Mouse (Mus musculus) heart, adult 2 months (tissue): ENCODE measurements at regions not wholly inside any gene's neighbourhood (a gene's known extent, or its start where the extent isn't known, plus 50 kb on each side); places are given as distances from the start of the nearest gene placed in this dataset.

Source experiments
- DNase-seq, 2 experiments: peaks; one replicate each; pipeline ENCODE4 v3.0.0; 2021
- H3K27ac ChIP-seq: fragments of 200-600 bp; 2 replicates; pipeline ENCODE4 v1.8.1; 2022
- H3K27me3 ChIP-seq: fragments of 200-500 bp; 2 replicates; pipeline ENCODE4 v1.6.1; 2012; ENCODE audit warnings: mild to moderate bottlenecking, low read length, inconsistent platforms, mixed read lengths; ENCODE audit not compliant: control insufficient read depth, insufficient read depth
- H3K36me3 ChIP-seq: fragments of 200-500 bp; 2 replicates; pipeline ENCODE4 v1.6.1; 2012; ENCODE audit warnings: low read length, inconsistent platforms; ENCODE audit not compliant: control insufficient read depth, insufficient read depth
- H3K4me1 ChIP-seq: fragments of 200-500 bp; 2 replicates; pipeline ENCODE4 v1.6.1; 2011; ENCODE audit warnings: low read length; ENCODE audit not compliant: control insufficient read depth, insufficient read depth
- H3K4me3 ChIP-seq: fragments of 200-600 bp; 2 replicates; pipeline ENCODE4 v1.8.1; 2022
- H3K79me2 ChIP-seq: fragments of 200-500 bp; replicated peaks from 2 replicates; pipeline ENCODE4 v1.6.1; 2012; ENCODE audit warnings: mild to moderate bottlenecking, inconsistent platforms, low read length, moderate library complexity, mixed read lengths; ENCODE audit not compliant: control insufficient read depth, insufficient read depth
- H3K9ac ChIP-seq: fragments of 200-500 bp; 2 replicates; pipeline ENCODE4 v1.6.1; 2012; ENCODE audit warnings: low read depth, mild to moderate bottlenecking, control low read depth, inconsistent platforms, low read length, mixed read lengths
- CTCF ChIP-seq: fragments of 200-600 bp; IDR thresholded peaks from 2 replicates; pipeline ENCODE4 v1.8.1; 2022; ENCODE audit warnings: antibody characterized with exemption, mild to moderate bottlenecking, moderate library complexity
- EP300 ChIP-seq: fragments of 200-500 bp; IDR thresholded peaks from 2 replicates; pipeline ENCODE4 v1.6.1; 2011; ENCODE audit warnings: low read depth, low read length, control low read depth; ENCODE audit not compliant: insufficient read depth
- POLR2A ChIP-seq: fragments of 200-500 bp; IDR thresholded peaks from 2 replicates; pipeline ENCODE4 v1.6.1; 2011; ENCODE audit warnings: mild to moderate bottlenecking, low read depth, low read length, control low read depth; ENCODE audit not compliant: insufficient read depth
- WGBS: fragments of 180-500 bp; shearing (Covaris S2); methylation state at CpG from one replicate; pipeline ENCODE4 v1.1.7; 2018; 5-methylcytosine and 5-hydroxymethylcytosine counted together
- intact Hi-C: fragments of 180-260 bp; cut with DNase I; formaldehyde crosslinking; loops from one replicate; pipeline ENCODE4 v1.15.1; 2025

- no peak overlapping the region for H3K9ac ChIP-seq
- no peak for DNase-seq
- WGBS = 49% methylated on average over 7 of the region's 7 CpGs
- no peak overlapping the region for H3K27ac ChIP-seq
- TF ChIP-seq POLR2A (no peak), CTCF (no peak), EP300 (no peak)
- no peaks in the 10 kb centered on the region for H3K27me3 ChIP-seq
- H3K4me1 ChIP-seq = no peaks in the 10 kb centered on the region
- intact Hi-C loops = no loop called here
- no peaks in the 10 kb centered on the region for H3K36me3 ChIP-seq
- H3K79me2 ChIP-seq = no peaks in the 10 kb centered on the region
- no peak overlapping the region for H3K4me3 ChIP-seq
Measured at GRCm38 (mm10) chr13:97537686-97538085, 222.7 kb downstream of the Gm10260 start.

GRCm38 (mm10) chr13:97537206-97537605 lies 223.2 kb downstream of the Gm10260 start:
- Histone ChIP-seq H3K27me3 (no peaks in the 10 kb centered on the region), H3K36me3 (no peaks in the 10 kb centered on the region), H3K9ac (no peak overlapping the region), H3K4me3 (no peak overlapping the region), H3K27ac (no peak overlapping the region), H3K79me2 (no peaks in the 10 kb centered on the region), H3K4me1 (no peaks in the 10 kb centered on the region)
- WGBS = 92% methylated on average over 11 of the region's 11 CpGs
- intact Hi-C loops = no loop called here
- TF ChIP-seq CTCF (no peak), EP300 (no peak), POLR2A (no peak)
- DNase-seq = no peak

GRCm38 (mm10) chr13:97533896-97534666 lies 226.4 kb downstream of the Gm10260 start:
- TF ChIP-seq POLR2A (no peak), EP300 (no peak), CTCF (no peak)
- no peak for DNase-seq
- Histone ChIP-seq H3K27me3 (no peaks in the 10 kb centered on the region), H3K9ac (no peak overlapping the region), H3K4me1 (0 out of 2 replicates have a peak, but pooled peaks cover 1% of the 10 kb centered on the region), H3K4me3 (no peak overlapping the region), H3K79me2 (no peaks in the 10 kb centered on the region), H3K36me3 (no peaks in the 10 kb centered on the region), H3K27ac (no peak overlapping the region)
- 78% methylated on average over 11 of the region's 11 CpGs for WGBS
- intact Hi-C loops = no loop called here

DNA sequence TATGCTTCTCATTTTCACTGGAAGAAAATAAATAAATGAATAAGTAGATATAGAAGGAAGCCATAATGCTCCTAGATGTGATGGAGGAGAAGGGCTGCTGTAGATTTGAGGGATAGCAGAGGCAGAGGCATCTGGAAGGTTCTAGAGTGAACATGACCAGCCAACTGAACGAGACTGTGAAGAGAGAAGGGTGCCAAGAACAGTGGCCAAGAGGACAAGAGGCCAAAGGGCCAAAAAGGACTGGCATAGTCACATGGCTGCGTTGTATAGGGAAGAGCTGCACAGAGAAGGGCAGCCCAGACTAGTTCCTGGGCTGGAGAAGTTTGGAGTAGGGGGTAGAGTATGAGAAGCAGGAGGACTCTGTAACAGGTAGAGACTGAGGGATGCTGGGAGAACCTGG lies 229.3 kb downstream of the Gm10260 start:
- Histone ChIP-seq H3K4me3 (no peak overlapping the region), H3K9ac (no peak overlapping the region), H3K27ac (no peak overlapping the region), H3K4me1 (0 out of 2 replicates have a peak, but pooled peaks cover 1% of the 10 kb centered on the region), H3K27me3 (no peaks in the 10 kb centered on the region), H3K36me3 (no peaks in the 10 kb centered on the region), H3K79me2 (no peaks in the 10 kb centered on the region)
- intact Hi-C loops = no loop called here
- WGBS = 50% methylated on average over 2 of the region's 2 CpGs
- TF ChIP-seq CTCF (no peak), POLR2A (no peak), EP300 (no peak)
- DNase-seq = no peak

DNA sequence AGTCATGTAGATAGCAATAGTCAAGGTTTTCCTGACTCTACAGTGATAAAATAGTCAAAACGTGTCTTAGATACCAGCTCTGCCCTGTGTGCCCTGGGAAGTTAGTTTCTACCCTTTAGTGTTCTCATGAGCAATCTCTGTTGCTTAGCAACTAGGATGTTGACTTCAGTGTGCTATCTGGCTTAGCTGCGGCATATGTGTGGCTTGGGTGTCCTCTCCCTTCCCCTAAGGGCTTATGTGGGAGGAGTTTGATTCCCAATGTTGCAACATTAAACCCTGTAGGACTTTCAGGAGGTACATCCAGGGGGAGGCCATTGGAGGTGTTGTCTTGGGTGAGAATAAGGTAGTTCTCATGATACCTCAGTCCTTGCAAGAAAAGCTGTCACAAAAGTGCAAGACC lies 229.9 kb downstream of the Gm10260 start:
- no peaks in the 10 kb centered on the region for H3K79me2 ChIP-seq
- no peaks in the 10 kb centered on the region for H3K27me3 ChIP-seq
- H3K27ac ChIP-seq = no peak overlapping the region
- 18% methylated on average over 2 of the region's 2 CpGs for WGBS
- TF ChIP-seq EP300 (no peak), CTCF (no peak), POLR2A (no peak)
- H3K4me1 ChIP-seq = 0 out of 2 replicates have a peak, but pooled peaks cover 1% of the 10 kb centered on the region
- H3K9ac ChIP-seq = no peak overlapping the region
- no peaks in the 10 kb centered on the region for H3K36me3 ChIP-seq
- intact Hi-C loops = no loop called here
- no peak for DNase-seq
- H3K4me3 ChIP-seq = no peak overlapping the region

DNA sequence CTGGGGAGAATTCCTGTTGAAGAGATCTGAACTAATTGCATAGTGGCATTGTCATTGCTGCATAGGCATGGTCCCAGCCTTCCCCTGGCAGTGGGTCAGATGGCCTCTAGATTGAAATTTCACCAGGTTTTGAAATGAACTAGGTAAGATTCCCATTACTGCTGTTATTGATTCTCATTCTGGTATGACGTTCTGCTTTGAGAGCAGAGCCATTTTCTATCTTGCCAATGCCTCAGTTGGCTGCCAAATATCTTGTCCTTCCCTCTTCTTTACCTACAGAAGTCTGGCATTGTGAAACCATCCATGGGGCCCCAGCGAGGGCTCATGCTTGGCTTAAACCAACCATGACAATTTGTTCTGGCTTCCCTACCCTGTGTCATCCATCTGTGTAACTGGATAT lies 232.5 kb downstream of the Gm10260 start:
- DNase-seq = no peak
- no peak overlapping the region for H3K27ac ChIP-seq
- no peaks in the 10 kb centered on the region for H3K79me2 ChIP-seq
- no peak overlapping the region for H3K4me3 ChIP-seq
- 0 out of 2 replicates have a peak, but pooled peaks cover 1% of the 10 kb centered on the region for H3K4me1 ChIP-seq
- no peak overlapping the region for H3K9ac ChIP-seq
- H3K36me3 ChIP-seq = no peaks in the 10 kb centered on the region
- intact Hi-C loops = no loop called here
- no peaks in the 10 kb centered on the region for H3K27me3 ChIP-seq
- WGBS = 90% methylated on average over 2 of the region's 2 CpGs
- TF ChIP-seq CTCF (no peak), POLR2A (no peak), EP300 (no peak)
